Mouse (Mus musculus) lung, adult 2 months (tissue): ENCODE results near the gene Angptl2.

Source experiments
- CTCF ChIP-seq: fragments of 200-500 bp; IDR thresholded peaks from 2 replicates; pipeline ENCODE4 v1.5.1; 2011; ENCODE audit warnings: mild to moderate bottlenecking, low read length, control low read depth; ENCODE audit not compliant: insufficient read depth
- POLR2A ChIP-seq: fragments of 200-500 bp; IDR thresholded peaks from 2 replicates; pipeline ENCODE4 v1.6.1; 2011; ENCODE audit warnings: low read depth, mild to moderate bottlenecking, control low read depth, low read length, borderline replicate concordance; ENCODE audit errors: extremely low read depth

GRCm38 (mm10) chr2:33223656-33224358, 7.9 kb downstream of the Angptl2 start:
- no peak for TF ChIP-seq CTCF
- TF ChIP-seq POLR2A = no peak
